Mouse (Mus musculus) lung, adult 18-20 months (tissue): ENCODE results near the gene Scaf11.

Experiments used
- DNase-seq, 2 experiments: peaks; one replicate each; pipeline ENCODE4 v3.0.0; 2022; ENCODE audit warnings: mixed read lengths in 2 of 2

Scaf11 gene

GRCm38 (mm10) chr15:96395071-96395470, 65.6 kb downstream of the Scaf11 start:
- DNase-seq: peak; percentile 81 to 86

- no peak for DNase-seq
Observed at GRCm38 (mm10) chr15:96392878-96393277, 67.8 kb downstream of the Scaf11 start.

- DNase-seq: no peak
Observed at GRCm38 (mm10) chr15:96388565-96388964, 72.1 kb downstream of the Scaf11 start.

- no peak for DNase-seq
Observed at GRCm38 (mm10) chr15:96382223-96382622, 78.4 kb downstream of the Scaf11 start.

- no peak for DNase-seq
Observed at GRCm38 (mm10) chr15:96377701-96378100, 82.9 kb downstream of the Scaf11 start.

- DNase-seq: peak; percentile 44 to 47
Observed at GRCm38 (mm10) chr15:96377263-96377662, 83.4 kb downstream of the Scaf11 start.

GRCm38 (mm10) chr15:96376214-96376613, 84.4 kb downstream of the Scaf11 start:
- no peak for DNase-seq

- DNase-seq: no peak
Observed at GRCm38 (mm10) chr15:96373161-96373560, 87.5 kb downstream of the Scaf11 start.

- no peak for DNase-seq
Observed at GRCm38 (mm10) chr15:96372628-96373027, 88.0 kb downstream of the Scaf11 start.

- no peak for DNase-seq
Observed at GRCm38 (mm10) chr15:96371311-96371710, 89.3 kb downstream of the Scaf11 start.

- no peak for DNase-seq
Observed at GRCm38 (mm10) chr15:96366176-96366963, 94.3 kb downstream of the Scaf11 start.

GRCm38 (mm10) chr15:96365351-96365750, 95.3 kb downstream of the Scaf11 start:
- DNase-seq: no peak
